Mouse (Mus musculus) CD4-positive, CD25-positive, alpha-beta regulatory T cell, adult 2 months (primary cell): ENCODE results near the gene Gm26602.

Experiments
- DNase-seq: peaks from one replicate; pipeline ENCODE4 v3.0.0-alpha.2; 2012; ENCODE audit warnings: low read depth, low spot score

Gm26602 gene

GRCm38 (mm10) chr10:79910556-79910955 lies at the start of gene Gm26602:
Gm26602 (plus strand) TSS chr10:79910856.
- no peak for DNase-seq

GRCm38 (mm10) chr10:79861230-79862048 lies 49.2 kb upstream of the Gm26602 start:
- DNase-seq, result no peak

GRCm38 (mm10) chr10:79862049-79862788 lies 48.4 kb upstream of the Gm26602 start:
- no peak for DNase-seq

GRCm38 (mm10) chr10:79862925-79863324 lies 47.7 kb upstream of the Gm26602 start:
- DNase-seq, result no peak

GRCm38 (mm10) chr10:79864351-79865188 lies 46.1 kb upstream of the Gm26602 start:
- DNase-seq, result no peak

GRCm38 (mm10) chr10:79865189-79865601 lies 45.5 kb upstream of the Gm26602 start:
- DNase-seq, result peak; percentile 30

GRCm38 (mm10) chr10:79865801-79866295 lies 44.8 kb upstream of the Gm26602 start:
- peak; percentile 39 for DNase-seq

- no peak for DNase-seq
Measured at GRCm38 (mm10) chr10:79866601-79867000, 44.1 kb upstream of the Gm26602 start.

GRCm38 (mm10) chr10:79871845-79872244 lies 38.8 kb upstream of the Gm26602 start:
- DNase-seq, result no peak

- DNase-seq, result no peak
Measured at GRCm38 (mm10) chr10:79872862-79873261, 37.8 kb upstream of the Gm26602 start.

- no peak for DNase-seq
Measured at GRCm38 (mm10) chr10:79873313-79873712, 37.3 kb upstream of the Gm26602 start.

- no peak for DNase-seq
Measured at GRCm38 (mm10) chr10:79873715-79874289, 36.9 kb upstream of the Gm26602 start.

- peak; percentile 45 for DNase-seq
Measured at GRCm38 (mm10) chr10:79874290-79874862, 36.3 kb upstream of the Gm26602 start, which contains the start of the genes Prtn3 and Plppr3. Prtn3 (plus strand) TSS chr10:79874476. Plppr3 (minus strand) TSS chr10:79874634.

- no peak for DNase-seq
Measured at GRCm38 (mm10) chr10:79877174-79877573, 33.5 kb upstream of the Gm26602 start.

- peak; percentile 37 for DNase-seq
Measured at GRCm38 (mm10) chr10:79877757-79878156, 32.9 kb upstream of the Gm26602 start.

- no peak for DNase-seq
Measured at GRCm38 (mm10) chr10:79879527-79879926, 31.1 kb upstream of the Gm26602 start.

- DNase-seq, result no peak
Measured at GRCm38 (mm10) chr10:79880721-79881120, 29.9 kb upstream of the Gm26602 start.

GRCm38 (mm10) chr10:79881981-79882380 lies 28.7 kb upstream of the Gm26602 start:
- DNase-seq, result no peak

GRCm38 (mm10) chr10:79883297-79884084 lies 27.2 kb upstream of the Gm26602 start:
- peak; percentile 88 for DNase-seq

- no peak for DNase-seq
Measured at GRCm38 (mm10) chr10:79884446-79884845, 26.2 kb upstream of the Gm26602 start.
